18 mouse cellular contexts compared by ENCODE assay signal in the genomic region with DNA sequence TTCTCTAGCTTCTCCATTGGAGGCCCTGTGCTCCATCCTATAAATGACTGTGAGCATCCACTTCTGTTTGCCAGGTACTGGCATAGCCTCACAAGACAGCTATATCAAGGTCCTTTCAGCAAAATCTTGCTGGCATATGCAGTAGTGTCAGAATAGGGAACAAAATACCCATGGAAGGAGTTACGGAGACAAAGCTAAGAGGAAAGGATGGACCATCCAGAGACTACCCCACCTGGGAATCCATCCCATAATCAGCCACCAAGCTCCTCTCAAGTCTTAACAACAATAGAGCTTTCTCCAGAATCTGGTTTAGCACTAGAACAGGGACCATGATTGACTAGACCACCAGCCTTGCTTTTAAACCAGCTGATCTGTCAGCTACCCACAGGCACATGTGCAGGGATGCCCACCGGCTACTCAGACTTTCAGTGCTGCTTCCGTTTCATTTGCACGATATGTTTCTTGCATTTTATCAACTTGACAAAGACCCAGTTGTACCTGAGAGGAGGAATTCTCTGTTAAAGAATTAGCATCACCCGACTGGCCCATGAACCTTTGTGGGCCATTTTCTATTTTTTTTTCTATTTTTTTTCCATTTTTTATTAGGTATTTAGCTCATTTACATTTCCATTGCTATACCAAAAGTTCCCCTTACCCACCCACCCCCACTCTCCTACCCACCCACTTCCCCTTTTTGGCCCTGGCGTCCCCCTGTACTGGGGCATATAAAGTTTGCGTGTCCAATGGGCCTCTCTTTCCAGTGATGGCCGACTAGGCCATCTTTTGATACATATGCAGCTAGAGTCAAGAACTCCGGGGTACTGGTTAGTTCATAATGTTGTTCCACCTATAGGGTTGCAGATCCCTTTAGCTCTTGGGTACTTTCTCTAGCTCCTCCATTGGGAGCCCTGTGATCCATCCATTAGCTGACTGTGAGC. TPM values are rescaled to one million over a fixed set of nuclear protein-coding genes. Genes with fewer than 3 reads are reported as not detected.
DNase-seq lines count a peak whose midpoint lies in the region; ATAC-seq and TF ChIP-seq lines count a peak whose summit lies in the region.
"Not testable (repeated sequence)": the region's sequence is repeated elsewhere in the genome, so short reads cannot be mapped to it uniquely, and the experiment has no call there.
"Had no signal": no experiment of that assay in that cellular context is flagged by ENCODE, and none has a peak within 500 bp of the region (broad histone marks: within the 10 kb centered on the region; RNA-seq: fewer than 3 reads in every experiment).

No protein-coding gene starts in this region.

- not testable (repeated sequence) for H3K9me3 ChIP-seq in forebrain, embryonic 11.5 days (ENCODE audit: control insufficient read depth, low read length); heart, embryonic 14.5 days (ENCODE audit: control insufficient read depth, low read length); hindbrain, embryonic 14.5 days (ENCODE audit: control insufficient read depth, low read length); kidney, embryonic 15.5 days (replicated peaks); lung, embryonic 15.5 days; midbrain, embryonic 13.5 days; neural tube, embryonic 11.5 days (ENCODE audit: control insufficient read depth, low read length); stomach, postnatal 0 days (ENCODE audit: control insufficient read depth, low read length)

- TF ChIP-seq EP300 in stomach, postnatal 0 days (optimal IDR thresholded peaks at IDR 0.05): not testable (repeated sequence)

- H3K4me3 ChIP-seq in forebrain, embryonic 11.5 days (ENCODE audit: low read depth, low read length); heart, embryonic 14.5 days (ENCODE audit: control insufficient read depth in 1 of 2, insufficient read depth in 1 of 2, low read depth in 1 of 2, low read length in 2 of 2); hindbrain, embryonic 14.5 days (replicated peaks; ENCODE audit: low read length); kidney, embryonic 15.5 days (replicated peaks); lung, embryonic 15.5 days; midbrain, embryonic 13.5 days (replicated peaks); neural tube, embryonic 11.5 days (ENCODE audit: low read depth, low read length); stomach, postnatal 0 days (ENCODE audit: low read depth, low read length): not testable (repeated sequence)

- H3K4me2 ChIP-seq in forebrain, embryonic 11.5 days (ENCODE audit: low read depth, low read length, severe bottlenecking); heart, embryonic 14.5 days (ENCODE audit: low read length); hindbrain, embryonic 14.5 days (replicated peaks); kidney, embryonic 15.5 days; lung, embryonic 15.5 days; midbrain, embryonic 13.5 days (replicated peaks); neural tube, embryonic 11.5 days (ENCODE audit: low read depth); stomach, postnatal 0 days (replicated peaks; ENCODE audit: low read depth): not testable (repeated sequence)

- H3K9ac ChIP-seq in forebrain, embryonic 11.5 days (ENCODE audit: low read length); heart, embryonic 14.5 days (ENCODE audit: low read length); hindbrain, embryonic 14.5 days; kidney, embryonic 15.5 days; lung, embryonic 15.5 days; midbrain, embryonic 13.5 days (replicated peaks); neural tube, embryonic 11.5 days (ENCODE audit: low read length); stomach, postnatal 0 days (ENCODE audit: low read length): not testable (repeated sequence)

- not testable (repeated sequence) for H3K4me1 ChIP-seq in forebrain, embryonic 11.5 days (replicated peaks; ENCODE audit: control insufficient read depth, insufficient read depth, low read length); heart, embryonic 14.5 days (ENCODE audit: control insufficient read depth in 2 of 2, insufficient read depth in 2 of 2, low read length in 2 of 2); hindbrain, embryonic 14.5 days (replicated peaks; ENCODE audit: control insufficient read depth, insufficient read depth, low read length); kidney, embryonic 15.5 days; lung, embryonic 15.5 days; midbrain, embryonic 13.5 days (replicated peaks); neural tube, embryonic 11.5 days (ENCODE audit: control insufficient read depth, insufficient read depth, low read length); stomach, postnatal 0 days (replicated peaks; ENCODE audit: control insufficient read depth, insufficient read depth)

- TF ChIP-seq CTCF in stomach, postnatal 0 days (IDR thresholded peaks at IDR 0.05; ENCODE audit: low read depth): not testable (repeated sequence)

- 83% methylated on average over 4 of the region's 9 CpGs for WGBS in forebrain, embryonic 11.5 days
- WGBS in heart, embryonic 14.5 days: 80% methylated on average over 6 of the region's 9 CpGs
- WGBS in hindbrain, embryonic 14.5 days: 88% methylated on average over 8 of the region's 9 CpGs
- WGBS in kidney, embryonic 15.5 days: 84% methylated on average over 9 of the region's 9 CpGs
- WGBS in lung, embryonic 15.5 days: 81% methylated on average over 9 of the region's 9 CpGs
- WGBS in midbrain, embryonic 13.5 days: 86% methylated on average over 9 of the region's 9 CpGs
- WGBS in neural tube, embryonic 11.5 days: 89% methylated on average over 5 of the region's 9 CpGs
- 85% methylated on average over 5 of the region's 9 CpGs for WGBS in stomach, postnatal 0 days

- not testable (repeated sequence) for DNase-seq in forebrain, embryonic 11.5 days (ENCODE audit: low spot score); hindbrain, embryonic 14.5 days (ENCODE audit: low spot score); neural tube, embryonic 11.5 days (ENCODE audit: low spot score); stomach, postnatal 0 days (ENCODE audit: low spot score)

- peak; percentile 64 for ATAC-seq in forebrain, embryonic 11.5 days (replicated peaks; ENCODE audit: low FRiP score)
- peak; percentile 47; the same call in 1 of the 2 replicates for ATAC-seq in heart, embryonic 14.5 days (ENCODE audit: insufficient number of reproducible peaks, insufficient read depth, low FRiP score, low read depth)
- ATAC-seq in hindbrain, embryonic 14.5 days (ENCODE audit: low FRiP score): peak; percentile 31; the same call in 1 of the 2 replicates
- ATAC-seq in kidney, embryonic 15.5 days (replicated peaks; ENCODE audit: low FRiP score): 0 out of 2 replicates have a peak, but pooled peaks have one; percentile 43
- ATAC-seq in lung, embryonic 15.5 days (ENCODE audit: borderline replicate concordance, extremely low read depth, low FRiP score, low TSS enrichment): peak; percentile 52; the same call in 1 of the 2 replicates
- peak; percentile 60 for ATAC-seq in midbrain, embryonic 13.5 days
- peak; percentile 63; the same call in 1 of the 2 replicates for ATAC-seq in neural tube, embryonic 11.5 days (ENCODE audit: insufficient read depth, low FRiP score, low TSS enrichment)
- ATAC-seq in stomach, postnatal 0 days (ENCODE audit: low FRiP score, low TSS enrichment): peak; percentile 56; the same call in 1 of the 2 replicates

- H3K36me3 ChIP-seq in forebrain, embryonic 11.5 days (ENCODE audit: control insufficient read depth, insufficient read depth, low read length); heart, embryonic 14.5 days (ENCODE audit: control insufficient read depth, insufficient read depth, low read length); hindbrain, embryonic 14.5 days (replicated peaks; ENCODE audit: control insufficient read depth, insufficient read depth); kidney, embryonic 15.5 days; lung, embryonic 15.5 days; midbrain, embryonic 13.5 days; neural tube, embryonic 11.5 days (ENCODE audit: control insufficient read depth, insufficient read depth, low read length); stomach, postnatal 0 days (ENCODE audit: control insufficient read depth, insufficient read depth, low read length): not testable (repeated sequence)

- H3K27me3 ChIP-seq in forebrain, embryonic 11.5 days (ENCODE audit: control insufficient read depth, insufficient read depth, low read length); heart, embryonic 14.5 days (ENCODE audit: control insufficient read depth, insufficient read depth, low read length); hindbrain, embryonic 14.5 days (ENCODE audit: control insufficient read depth, insufficient read depth, low read length); kidney, embryonic 15.5 days; lung, embryonic 15.5 days; midbrain, embryonic 13.5 days; neural tube, embryonic 11.5 days (ENCODE audit: control insufficient read depth, insufficient read depth, low read length); stomach, postnatal 0 days (ENCODE audit: control insufficient read depth, insufficient read depth, low read length): not testable (repeated sequence)

- not testable (repeated sequence) for H3K27ac ChIP-seq in forebrain, embryonic 11.5 days (ENCODE audit: low read depth, low read length); heart, embryonic 14.5 days (replicated peaks in 1 of 2; ENCODE audit: control insufficient read depth in 1 of 2, insufficient read depth in 1 of 2, low read depth in 2 of 2, low read length in 2 of 2); hindbrain, embryonic 14.5 days; kidney, embryonic 15.5 days; lung, embryonic 15.5 days; midbrain, embryonic 13.5 days; neural tube, embryonic 11.5 days (ENCODE audit: low read depth, low read length); stomach, postnatal 0 days (replicated peaks)

RNA-seq across cellular contexts. Expression of gene Gm17019, which starts 12.3 kb away (rescaled TPM):
- not detected in 2 replicates for polyA plus RNA-seq in forebrain, embryonic 11.5 days (2014; fragmentation: Nextera tagmentation; extraction: Ambion mirVana)
- not detected in 2 replicates for polyA plus RNA-seq in heart, embryonic 14.5 days (2014; fragmentation: Nextera tagmentation; extraction: Ambion mirVana)
- polyA plus RNA-seq in hindbrain, embryonic 14.5 days (2014; fragmentation: Nextera tagmentation; extraction: Ambion mirVana): not detected in 2 replicates
- not detected in 2 replicates for polyA plus RNA-seq in kidney, embryonic 15.5 days (2015; fragmentation: Nextera tagmentation; extraction: Ambion mirVana)
- not detected in 2 replicates for polyA plus RNA-seq in lung, embryonic 15.5 days (2015; fragmentation: Nextera tagmentation; extraction: Ambion mirVana)
- not detected in 2 replicates for polyA plus RNA-seq in midbrain, embryonic 13.5 days (2015; fragmentation: Nextera tagmentation; extraction: Ambion mirVana)
- not detected in 2 replicates for polyA plus RNA-seq in neural tube, embryonic 11.5 days (2014; fragmentation: Nextera tagmentation; extraction: Ambion mirVana)
- not detected in 2 replicates for polyA plus RNA-seq in stomach, postnatal 0 days (2015; fragmentation: Nextera tagmentation; extraction: Ambion mirVana)
- polyA plus RNA-seq: forebrain, embryonic 15.5 days; frontal cortex, adult 2 months; heart, embryonic 10.5 days; hindbrain, embryonic 16.5 days; intestine, postnatal 0 days; limb, embryonic 10.5 days; liver, adult 2 months; liver, embryonic 16.5 days; neural tube, embryonic 13.5 days; urinary bladder, adult 2 months had no signal
